Mouse (Mus musculus) kidney, postnatal 4 days (tissue): ENCODE measurements at regions not wholly inside any gene's neighbourhood (a gene's known extent, or its start where the extent isn't known, plus 50 kb on each side); places are given as distances from the start of the nearest gene placed in this dataset.

Experiments
- DNase-seq, 2 experiments: peaks; one replicate each; pipeline ENCODE4 v3.0.0; 2021; ENCODE audit warnings: mixed read lengths in 2 of 2

DNA sequence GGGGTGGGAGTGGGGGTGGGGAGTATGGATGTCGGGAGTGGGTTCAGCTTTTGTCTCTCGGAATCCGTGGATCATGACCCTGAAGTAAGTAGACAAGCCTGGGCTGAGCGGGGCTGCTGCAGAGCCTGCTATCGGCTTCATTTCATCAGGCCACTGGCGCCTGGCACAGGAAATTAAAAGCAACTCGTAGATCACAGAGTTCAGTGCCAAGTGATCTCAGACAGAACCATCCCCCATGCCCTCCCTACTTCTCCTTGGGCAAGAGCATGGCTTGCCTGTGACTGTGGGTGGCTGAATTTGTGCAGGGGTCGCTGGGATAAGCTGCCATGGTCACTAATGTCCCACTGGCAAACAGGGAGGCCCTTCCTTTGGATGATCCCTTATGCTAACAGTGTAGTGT, 161.3 kb upstream of the Il12b start:
- peak; percentile 9 to 19 for DNase-seq

DNA sequence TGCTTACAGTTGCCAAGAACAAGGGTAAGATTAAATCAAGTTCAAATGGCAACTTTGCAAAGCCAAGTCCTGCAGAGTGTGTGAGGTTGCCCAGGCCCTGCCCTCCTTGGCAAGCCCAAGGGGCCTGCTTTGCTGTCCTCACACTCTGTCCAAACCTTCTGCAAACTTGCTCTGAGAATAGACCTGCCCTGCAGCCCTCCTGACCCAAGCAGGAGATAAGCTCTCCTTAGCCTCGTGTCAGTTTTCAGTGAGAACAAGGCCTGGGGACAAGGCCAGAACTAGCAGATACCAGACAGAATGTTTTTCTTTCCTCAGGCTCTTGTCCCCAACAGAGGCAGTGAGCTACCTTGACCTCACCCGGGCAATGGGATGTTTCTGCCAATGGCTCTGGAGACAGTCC, 156.7 kb upstream of the Il12b start:
- no peak for DNase-seq

DNA sequence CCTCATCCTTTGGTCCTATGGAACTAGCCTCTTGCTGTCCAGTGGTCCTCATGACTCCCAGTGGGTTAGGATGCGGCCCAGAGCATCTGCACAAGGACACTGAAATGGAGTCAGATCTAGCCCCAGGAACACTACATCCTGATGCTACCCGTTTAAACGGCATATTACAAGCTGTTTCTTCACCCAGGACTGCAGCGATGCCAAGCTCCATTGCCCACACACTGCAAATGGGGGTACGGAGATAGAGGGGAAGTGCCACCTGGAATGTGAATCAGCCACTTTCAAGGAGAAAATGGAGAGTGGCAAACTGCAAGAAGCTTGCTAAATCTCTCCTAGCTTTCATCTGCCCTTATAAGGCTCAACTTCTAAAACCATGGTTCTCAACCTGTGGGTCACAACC, 148.0 kb upstream of the Il12b start:
- no peak for DNase-seq

DNA sequence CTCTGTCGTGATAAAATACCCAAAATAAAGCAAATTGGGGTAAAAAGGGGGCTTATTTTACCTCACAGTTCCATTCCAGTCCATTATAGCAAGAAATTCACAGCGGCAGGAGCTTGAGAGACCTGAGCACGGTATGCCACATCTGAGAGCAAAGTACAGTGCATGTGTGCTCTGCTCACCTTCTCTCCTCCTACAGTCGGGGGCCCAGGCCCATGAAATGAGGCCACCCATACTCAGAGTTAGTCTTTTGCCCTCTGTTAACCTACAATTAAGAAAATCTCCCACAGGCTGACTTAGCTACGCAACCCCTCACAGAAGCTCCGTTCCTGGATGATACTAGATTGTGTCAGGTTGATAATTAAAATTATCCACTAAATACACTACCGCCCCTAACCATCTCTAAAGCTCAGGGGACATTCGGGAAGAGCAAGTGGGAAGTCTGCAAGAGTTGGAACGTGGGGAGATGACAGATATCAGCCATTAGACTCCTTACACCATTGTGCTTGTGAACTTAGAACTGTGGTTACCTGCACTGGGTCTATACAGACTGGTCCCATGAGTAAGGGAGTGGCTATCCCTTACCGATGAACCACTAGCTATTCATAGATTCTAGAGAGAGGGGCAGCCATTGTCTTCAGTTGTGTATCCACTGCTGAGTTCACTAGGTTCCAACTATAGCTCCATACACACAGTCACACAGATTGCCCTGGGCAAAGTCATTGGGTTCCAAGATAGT, 139.3 kb upstream of the Il12b start:
- no peak for DNase-seq

DNA sequence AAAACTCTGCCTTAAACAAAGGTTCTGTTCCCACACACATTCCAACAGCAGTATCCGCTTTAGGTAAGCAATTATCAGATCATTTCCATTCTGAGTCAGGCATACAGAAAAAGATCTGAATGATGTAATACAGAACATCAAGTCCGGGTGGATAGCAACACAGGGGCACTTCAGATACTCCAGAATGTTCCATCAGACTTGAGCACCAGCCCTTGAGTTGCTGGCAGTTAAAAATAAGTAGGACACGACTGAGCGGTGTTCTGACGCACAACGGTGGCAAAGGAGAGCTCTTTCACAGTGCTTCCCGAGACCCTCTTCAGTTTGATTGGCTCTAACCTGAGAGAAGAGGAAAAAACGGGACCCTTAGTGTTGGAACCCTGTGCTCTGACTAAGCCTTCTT, 138.2 kb upstream of the Il12b start:
- no peak for DNase-seq

DNA sequence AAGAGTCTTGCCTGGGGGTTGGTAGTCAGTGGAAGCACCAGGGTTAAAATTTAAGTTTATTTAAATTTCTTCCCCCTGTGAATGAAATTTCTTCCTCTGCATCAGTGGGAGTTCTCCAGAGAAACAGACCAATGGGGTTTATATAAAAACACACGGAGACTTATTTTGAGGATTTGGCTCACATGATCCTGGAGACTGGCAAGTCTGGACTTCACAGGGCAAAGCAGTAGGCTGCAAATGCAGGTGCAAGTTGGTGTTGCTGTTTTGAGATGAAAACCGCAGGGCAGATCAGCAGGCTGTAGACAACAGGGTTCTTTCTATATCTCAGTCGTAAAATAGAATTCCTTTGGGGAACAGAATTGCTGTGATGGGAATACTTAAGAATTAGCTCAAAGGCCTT, 137.3 kb upstream of the Il12b start:
- DNase-seq = no peak

DNA sequence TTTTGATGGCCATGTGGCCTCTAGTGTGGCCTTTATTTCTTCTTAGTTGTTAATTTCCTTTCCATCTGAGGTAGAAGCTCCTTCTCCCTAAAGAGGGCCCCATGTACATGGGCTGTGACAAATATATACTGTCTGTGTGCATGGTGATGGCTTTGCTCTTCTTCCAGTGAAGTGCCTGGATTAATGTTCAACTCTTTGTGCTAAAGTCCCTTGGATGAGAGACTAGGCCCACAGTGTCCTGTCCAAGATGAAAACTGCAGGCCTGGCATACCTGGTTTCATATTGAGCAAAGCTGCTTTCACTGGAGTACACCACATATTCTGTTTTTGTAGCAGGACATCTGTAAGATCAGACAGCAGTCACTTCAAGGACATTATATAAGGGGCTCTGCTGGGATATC, 127.6 kb upstream of the Il12b start:
- no peak for DNase-seq

DNA sequence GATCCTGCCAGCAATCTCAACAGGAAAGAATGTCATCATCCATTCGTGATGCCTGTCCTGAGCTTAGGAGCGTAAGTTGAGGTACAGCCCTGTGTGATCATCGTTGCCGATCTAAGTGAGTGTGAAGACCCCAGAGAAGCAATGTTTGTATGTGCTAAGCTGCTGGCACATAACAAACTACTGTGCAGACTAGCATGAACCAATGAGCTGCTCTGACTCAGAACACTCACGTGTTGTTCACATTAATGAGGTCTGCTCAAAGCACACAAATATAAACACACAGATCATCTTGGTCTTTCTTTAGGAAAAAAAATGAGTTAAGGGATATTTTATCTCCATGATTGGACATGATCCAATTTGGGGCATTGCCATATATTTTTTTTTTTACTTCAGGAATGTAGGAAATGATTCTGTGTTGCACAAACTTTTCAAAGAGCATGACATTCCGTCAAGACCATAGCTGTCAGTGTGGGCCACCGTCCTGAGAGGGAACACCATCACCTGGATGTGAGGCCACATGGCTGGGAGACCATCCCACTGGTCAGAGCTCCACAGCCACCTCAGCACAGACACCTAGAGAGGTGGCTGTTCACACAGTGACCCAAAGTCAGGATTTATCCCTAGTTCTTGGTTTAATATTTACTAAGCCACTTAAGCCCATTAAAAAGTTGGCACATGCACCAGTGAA, 121.2 kb upstream of the Il12b start:
- DNase-seq = no peak

DNA sequence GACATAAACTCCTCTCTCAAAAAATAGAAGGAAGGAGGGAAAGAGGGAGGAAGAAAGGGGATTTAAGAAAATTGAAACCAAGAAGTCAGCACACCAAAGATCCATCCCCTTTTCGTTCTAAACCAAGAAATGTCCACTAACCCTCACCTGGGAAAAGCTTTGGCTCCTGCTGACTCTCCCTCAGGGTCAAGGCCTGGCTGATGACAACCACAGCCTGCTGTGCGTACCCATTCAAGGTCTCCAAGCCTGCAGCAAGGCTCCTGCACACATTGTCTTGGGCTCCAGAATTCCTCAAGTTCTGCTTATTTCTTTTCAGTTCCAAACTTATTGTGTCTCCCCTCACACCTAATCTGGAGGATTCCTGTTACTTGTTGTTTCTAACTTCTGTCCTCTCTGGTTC, 113.9 kb upstream of the Il12b start:
- no peak for DNase-seq

DNA sequence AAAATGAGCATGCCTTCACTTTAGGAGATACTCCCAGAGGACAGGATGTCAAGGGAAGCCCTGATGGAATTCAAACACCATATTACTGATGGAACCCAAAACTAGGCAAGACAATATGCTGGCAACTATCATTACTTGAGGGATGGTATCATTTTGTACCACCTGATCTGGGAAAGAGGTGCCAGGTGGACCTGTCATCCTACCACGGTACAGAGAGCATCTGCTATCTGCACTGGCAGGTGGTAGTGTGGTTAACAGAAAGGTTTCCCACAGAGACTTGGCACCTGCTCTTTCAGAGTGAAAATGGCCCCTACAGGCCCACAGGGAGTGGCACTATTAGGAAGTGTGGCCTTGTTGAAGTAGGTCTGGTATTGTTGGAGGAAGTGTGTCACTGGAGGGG, 111.0 kb upstream of the Il12b start:
- no peak for DNase-seq

DNA sequence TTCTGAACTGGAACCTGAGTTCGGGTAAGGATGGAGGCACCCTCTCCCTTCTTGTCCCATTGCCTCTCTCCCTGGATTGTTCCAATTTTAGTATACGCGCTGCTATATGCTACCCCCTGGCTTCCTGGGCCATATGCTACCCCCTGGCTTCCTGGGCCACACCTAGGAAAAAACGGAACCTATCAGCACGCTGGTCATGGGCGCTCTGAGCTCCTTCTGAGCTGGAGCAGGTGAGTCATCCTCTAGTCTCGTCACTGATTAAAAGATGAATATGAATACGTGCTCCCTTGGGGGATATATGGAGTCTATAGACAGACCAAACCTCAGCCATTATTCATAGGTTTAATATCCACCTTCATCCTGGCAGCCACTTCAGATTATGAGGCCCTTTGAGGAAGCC, 96.1 kb upstream of the Il12b start:
- DNase-seq = no peak

DNA sequence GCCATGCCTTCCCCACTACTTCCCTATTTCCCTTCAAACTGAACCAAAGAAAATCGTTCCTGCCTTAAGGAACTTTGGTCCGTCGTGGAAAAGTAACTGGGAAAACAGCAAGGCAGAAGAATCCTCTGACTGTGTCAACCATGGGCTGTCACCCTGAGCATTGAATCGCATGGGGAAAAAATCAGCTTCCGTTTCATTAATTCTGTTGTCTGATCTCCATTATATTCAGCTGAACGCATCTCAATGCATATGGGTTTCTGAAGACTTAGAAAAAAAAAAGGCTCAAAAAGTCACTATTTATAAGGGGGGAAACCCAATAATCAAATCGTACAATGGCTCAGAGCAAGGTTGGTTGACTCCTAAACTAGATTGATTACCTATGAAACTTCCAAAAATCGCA, 83.8 kb upstream of the Il12b start:
- DNase-seq = no peak

DNA sequence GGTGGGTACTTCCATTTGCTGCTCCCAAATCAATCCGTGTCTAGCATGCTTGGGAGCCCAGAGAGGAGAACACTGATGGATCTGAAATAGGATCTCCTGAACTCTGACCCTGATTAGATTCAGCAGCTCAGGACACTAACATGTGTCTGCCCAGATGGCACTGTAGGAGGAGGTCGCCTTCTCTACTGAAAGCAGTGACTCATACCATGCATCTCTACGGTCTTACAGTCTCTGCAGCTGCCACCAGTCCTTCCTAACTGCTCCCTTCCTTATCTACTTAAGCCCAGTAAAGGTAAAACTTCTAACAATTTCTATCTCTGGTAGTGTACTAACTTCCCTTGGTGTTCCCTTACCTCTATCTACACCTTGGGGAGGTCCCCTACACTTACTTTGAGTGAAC, 80.7 kb upstream of the Il12b start:
- DNase-seq = no peak

DNA sequence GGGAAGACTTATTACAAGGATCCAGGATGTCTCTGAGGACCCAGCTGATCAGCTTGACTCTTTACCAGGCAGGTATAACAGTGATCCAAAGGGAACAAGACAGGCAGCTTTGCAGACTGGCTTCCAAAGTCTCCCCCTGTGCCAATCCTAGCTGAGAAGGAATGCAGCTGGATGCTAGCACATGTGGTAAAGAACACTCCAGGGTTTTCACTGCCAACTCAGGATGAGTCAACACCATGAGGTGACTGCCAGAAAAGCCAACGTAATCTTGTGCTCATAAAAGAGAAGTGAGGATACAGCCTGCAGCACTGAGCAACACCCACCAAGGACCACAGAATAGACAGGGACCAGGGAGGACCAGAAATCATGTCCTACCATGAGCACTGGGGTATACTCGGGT, 76.5 kb upstream of the Il12b start:
- DNase-seq = no peak

DNA sequence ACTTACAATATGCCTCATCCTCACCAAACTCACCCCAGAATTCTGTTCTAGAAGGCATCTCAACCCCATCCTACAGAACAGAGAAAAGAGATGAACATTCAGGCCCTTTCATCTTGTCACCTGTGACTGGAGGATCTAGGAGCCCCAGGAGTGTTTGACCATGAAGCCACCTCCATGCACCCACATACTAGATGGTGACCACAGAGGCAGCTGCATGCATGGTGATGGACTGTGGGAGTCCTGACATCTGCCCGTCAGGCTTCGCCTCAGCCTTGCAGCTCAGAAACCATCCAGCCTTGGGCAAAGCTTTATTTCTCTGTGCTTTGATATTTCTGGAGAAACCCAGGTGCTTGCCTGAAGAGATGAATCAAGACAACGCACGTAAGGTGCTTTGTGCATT, 74.8 kb upstream of the Il12b start:
- DNase-seq = no peak

DNA sequence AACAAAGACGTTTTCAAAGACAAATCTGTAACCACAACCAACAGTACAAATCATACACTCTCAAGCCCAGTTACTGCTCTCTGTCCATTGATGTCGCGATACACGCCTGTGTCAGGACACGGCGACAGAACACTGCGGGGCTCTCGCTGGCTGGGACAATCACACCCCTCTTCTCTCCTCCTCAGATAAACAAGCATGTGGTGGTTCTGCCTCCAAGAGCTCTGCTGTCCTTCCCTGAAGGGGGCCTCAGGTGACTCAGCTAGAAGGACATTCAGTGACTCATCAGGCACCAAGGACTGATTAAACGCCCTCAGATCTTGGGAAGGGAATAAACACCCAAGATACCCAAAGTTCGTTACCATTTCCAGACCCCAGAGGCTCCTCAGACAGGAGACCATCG, 74.3 kb upstream of the Il12b start:
- DNase-seq = no peak

DNA sequence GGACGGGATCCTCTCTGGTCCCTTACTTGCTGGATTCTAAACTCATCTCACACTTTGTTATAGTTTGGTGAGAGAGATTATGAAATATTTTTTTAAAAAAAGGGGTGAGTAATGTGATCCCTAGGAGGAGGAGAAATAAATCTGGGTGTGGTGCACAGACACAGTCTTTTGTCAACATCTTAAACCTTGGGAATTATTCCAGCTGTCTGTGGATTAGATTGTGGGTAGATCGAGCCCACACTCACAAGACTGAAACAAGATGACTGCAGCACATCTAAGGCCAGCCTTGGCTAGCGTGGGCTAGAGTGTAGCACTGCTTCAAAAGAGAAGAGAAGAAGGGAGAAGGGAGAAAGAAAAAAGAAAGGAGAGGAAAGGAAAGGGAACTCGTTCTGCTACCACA, 70.4 kb upstream of the Il12b start:
- DNase-seq = no peak

DNA sequence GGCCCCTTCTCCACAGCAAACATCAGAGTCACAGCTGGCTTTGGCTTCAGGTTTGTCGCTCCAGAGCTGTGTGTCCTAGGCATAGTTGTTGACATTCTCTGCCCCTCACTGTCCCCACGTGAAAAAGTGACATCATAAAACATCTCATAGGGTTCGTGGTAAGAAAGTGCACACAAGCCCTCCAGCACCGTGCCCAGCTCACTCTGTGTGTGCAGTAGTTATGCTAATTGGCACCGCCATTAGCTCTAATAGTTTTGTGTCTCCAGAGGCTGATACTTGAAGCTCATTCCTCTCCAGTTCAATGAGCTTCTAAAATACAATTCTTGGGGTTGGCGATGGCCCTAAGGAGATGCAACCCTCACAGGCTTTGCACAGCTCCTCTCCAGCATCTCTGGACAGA, 69.4 kb upstream of the Il12b start:
- no peak for DNase-seq

DNA sequence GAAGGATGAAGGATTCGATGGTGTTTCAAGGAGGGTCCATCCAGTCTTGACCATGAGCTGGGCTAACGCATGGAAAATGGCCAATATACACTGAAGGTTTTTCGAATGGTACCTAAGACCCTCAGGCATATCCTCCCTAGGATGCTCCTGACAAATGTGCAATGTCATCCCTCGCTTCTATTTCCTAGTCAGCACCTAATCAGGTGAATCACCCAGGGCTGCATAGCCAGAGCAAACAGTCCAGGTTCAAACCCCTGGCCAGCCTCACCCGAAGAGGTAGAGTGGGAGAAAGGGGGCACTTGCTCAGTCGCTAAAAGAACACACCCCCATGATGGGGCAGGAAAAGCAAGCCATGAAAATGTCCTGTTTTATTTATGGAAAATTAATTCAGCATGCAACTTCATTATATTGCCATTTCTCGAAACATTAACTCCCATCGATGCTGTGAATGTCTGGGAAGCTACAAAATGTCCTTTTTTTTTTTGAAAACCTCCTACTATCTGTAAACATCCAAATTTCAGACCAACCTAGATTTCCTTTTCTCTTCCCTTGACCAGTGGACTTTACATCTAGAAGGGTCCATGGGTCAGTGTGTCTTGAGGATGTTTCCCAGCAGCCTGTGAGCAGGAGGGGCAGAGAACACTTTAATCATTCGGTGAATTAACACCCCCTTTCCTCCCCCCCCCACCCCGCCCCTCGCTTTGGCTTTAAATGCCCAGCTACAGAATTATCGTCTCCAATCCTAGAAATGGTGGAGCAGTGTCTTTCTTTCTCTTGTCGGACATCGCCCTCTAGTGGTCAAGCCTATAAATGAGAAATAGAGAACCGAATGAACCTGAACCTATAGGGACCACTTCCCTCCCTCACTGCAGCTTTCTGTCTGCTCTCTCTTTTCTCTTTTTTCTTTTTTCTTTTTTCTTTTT, 68.8 kb upstream of the Il12b start:
- DNase-seq = peak; percentile 64 to 68

DNA sequence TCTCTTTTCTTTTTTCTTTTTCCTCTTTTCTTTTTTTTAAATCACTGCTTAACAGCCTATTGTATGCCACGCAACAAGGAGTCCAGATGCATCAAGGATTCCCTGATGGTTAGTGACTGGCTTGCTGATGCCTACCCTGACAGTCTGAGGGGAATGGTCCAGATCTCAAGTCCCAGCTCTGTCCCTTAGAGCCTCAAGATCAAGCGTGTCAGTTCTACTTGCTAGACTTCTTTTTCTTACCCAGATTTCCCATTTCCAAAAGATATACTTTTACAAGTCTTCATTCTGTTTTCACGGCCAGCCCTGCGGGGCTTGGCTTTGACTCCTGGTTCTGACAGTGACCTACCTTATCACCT, 68.1 kb upstream of the Il12b start:
- no peak for DNase-seq

DNA sequence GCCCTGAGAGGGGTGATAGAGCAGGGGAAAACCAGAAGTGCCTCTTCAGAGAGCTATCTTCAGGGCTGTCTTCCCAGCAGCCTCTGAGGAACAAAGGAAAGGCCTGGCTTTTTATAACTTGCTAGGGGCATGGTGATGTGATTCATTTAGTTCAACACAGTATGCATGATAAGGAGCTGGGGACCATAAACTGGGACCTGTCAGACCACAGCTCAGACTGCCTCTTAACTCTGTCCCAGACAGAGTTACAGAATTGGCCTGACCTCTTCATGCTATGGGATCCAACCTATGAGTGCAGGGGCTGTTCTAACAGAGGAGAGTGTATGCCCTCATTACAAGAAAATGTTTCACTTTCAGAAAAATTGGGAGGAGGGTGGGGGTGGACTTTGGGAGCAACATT, 59.3 kb upstream of the Il12b start:
- no peak for DNase-seq

DNA sequence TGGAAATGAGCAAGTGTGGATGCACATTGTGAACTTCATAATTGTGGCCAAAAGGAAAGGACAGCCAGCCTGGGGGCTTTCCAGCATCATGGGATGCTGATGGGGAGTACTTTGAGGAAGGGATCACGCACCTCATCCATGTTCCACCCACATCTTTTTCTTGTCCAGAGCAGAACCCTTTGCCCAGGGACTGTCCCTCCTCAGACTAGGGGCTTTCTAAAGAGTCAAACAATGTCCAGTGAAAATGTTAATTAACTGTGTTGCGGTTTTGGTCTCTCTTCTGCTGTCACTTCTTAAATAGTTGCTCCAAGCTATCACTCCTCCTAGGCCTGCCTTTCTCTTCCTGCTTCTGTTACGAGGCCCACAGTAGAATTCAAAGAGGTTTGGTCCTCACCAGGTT, 51.6 kb upstream of the Il12b start:
- DNase-seq = no peak

DNA sequence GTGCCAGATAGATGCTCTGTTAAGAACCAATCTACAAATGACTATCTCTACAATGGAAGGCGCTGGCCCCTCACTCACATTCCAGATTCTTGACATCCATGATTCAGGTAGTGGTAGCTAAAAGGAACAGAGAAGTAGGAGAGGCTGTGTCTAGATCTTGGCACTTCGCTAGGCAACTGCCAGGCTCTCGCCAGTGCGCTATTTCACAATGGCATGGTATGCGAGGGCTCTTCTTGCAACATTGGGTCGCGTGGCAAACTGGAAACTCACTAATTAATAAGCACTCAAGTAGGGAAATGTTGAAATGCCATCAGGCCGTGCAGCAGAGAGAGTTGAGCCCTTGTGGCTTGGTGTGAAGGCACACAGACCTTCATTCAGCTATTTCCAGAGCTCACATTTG, 50.3 kb upstream of the Il12b start:
- no peak for DNase-seq
